17 mouse cellular contexts compared by ENCODE assay signal in the genomic region with DNA sequence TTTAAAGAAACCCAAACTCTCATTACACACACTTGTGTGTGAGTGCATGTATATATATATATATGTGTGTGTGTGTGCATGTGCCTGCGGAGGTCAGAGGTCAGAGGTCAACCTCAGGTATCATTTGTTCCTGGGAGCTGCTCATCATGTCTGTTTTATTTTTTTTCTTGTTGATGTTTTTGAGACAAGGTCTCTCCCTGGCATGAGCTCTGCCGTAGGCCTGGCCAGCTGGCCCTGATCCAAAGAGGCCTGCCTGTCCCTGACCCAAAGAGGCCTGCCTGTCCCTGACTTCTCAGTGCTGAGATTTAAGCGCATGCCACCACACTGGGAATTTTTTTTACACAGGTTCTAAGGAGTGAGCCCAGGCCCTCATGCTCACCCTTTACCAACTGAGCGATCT. TPM values are rescaled to one million over a fixed set of nuclear protein-coding genes. Genes with fewer than 3 reads are reported as not detected.
DNase-seq lines count a peak whose midpoint lies in the region; ATAC-seq and TF ChIP-seq lines count a peak whose summit lies in the region.
"Had no signal": no experiment of that assay in that cellular context is flagged by ENCODE, and none has a peak within 500 bp of the region (broad histone marks: within the 10 kb centered on the region; RNA-seq: fewer than 3 reads in every experiment).

No protein-coding gene starts in this region.

- no peaks in the 10 kb centered on the region for H3K27me3 ChIP-seq in hindbrain, postnatal 0 days (ENCODE audit: insufficient read depth, low read length)
- H3K27me3 ChIP-seq in hindbrain, embryonic 16.5 days (replicated peaks; ENCODE audit: control insufficient read depth, insufficient read depth, low read length) = no peaks in the 10 kb centered on the region
- H3K27me3 ChIP-seq in neural tube, embryonic 14.5 days (ENCODE audit: control insufficient read depth, insufficient read depth, low read length) = no peaks in the 10 kb centered on the region
- H3K27me3 ChIP-seq in forebrain, embryonic 13.5 days = no peaks in the 10 kb centered on the region
- H3K27me3 ChIP-seq: hindbrain, embryonic 13.5 days had no signal

- DNase-seq in hindbrain, postnatal 0 days (ENCODE audit: low spot score) = peak; percentile 35
- no peak for DNase-seq in neural tube, embryonic 10.5 days (ENCODE audit: extremely low spot score, low spot score)
- peak; percentile 31 to 56 for DNase-seq in adrenal gland, postnatal 4 days (ENCODE audit: low spot score in 2 of 2)
- peak; percentile 65 for DNase-seq in ovary, postnatal 36 days (ENCODE audit: low spot score)
- DNase-seq: gastrocnemius, adult 2 months; right cerebral cortex, adult 18-20 months had no signal

- no peak overlapping the region for H3K4me2 ChIP-seq in hindbrain, postnatal 0 days (ENCODE audit: low read depth, low read length)
- H3K4me2 ChIP-seq in hindbrain, embryonic 16.5 days (ENCODE audit: low read length) = no peak overlapping the region
- H3K4me2 ChIP-seq in neural tube, embryonic 14.5 days (ENCODE audit: low read depth, low read length) = no peak overlapping the region
- H3K4me2 ChIP-seq in forebrain, embryonic 13.5 days = no peak overlapping the region
- H3K4me2 ChIP-seq: hindbrain, embryonic 13.5 days had no signal

- no peak overlapping the region for H3K9ac ChIP-seq in hindbrain, postnatal 0 days (replicated peaks; ENCODE audit: low read length)
- H3K9ac ChIP-seq in hindbrain, embryonic 16.5 days (ENCODE audit: low read depth, low read length) = no peak overlapping the region
- H3K9ac ChIP-seq in neural tube, embryonic 14.5 days (replicated peaks; ENCODE audit: low read depth, low read length) = no peak overlapping the region
- H3K9ac ChIP-seq in forebrain, embryonic 13.5 days = no peak overlapping the region
- H3K9ac ChIP-seq: hindbrain, embryonic 13.5 days had no signal

- H3K4me3 ChIP-seq in hindbrain, postnatal 0 days (ENCODE audit: low read length) = no peak overlapping the region
- no peak overlapping the region for H3K4me3 ChIP-seq in hindbrain, embryonic 16.5 days (ENCODE audit: low read length)
- H3K4me3 ChIP-seq in neural tube, embryonic 14.5 days (ENCODE audit: low read depth, low read length) = no peak overlapping the region
- H3K4me3 ChIP-seq in forebrain, embryonic 13.5 days = no peak overlapping the region
- H3K4me3 ChIP-seq: gastrocnemius, adult 2 months; hindbrain, embryonic 13.5 days; myocyte had no signal

- 68% methylated on average over 4 of the region's 4 CpGs for WGBS in hindbrain, postnatal 0 days
- 83% methylated on average over 4 of the region's 4 CpGs for WGBS in hindbrain, embryonic 16.5 days
- WGBS in neural tube, embryonic 14.5 days = 81% methylated on average over 4 of the region's 4 CpGs
- WGBS in forebrain, embryonic 13.5 days = 87% methylated on average over 4 of the region's 4 CpGs

- H3K4me1 ChIP-seq in hindbrain, postnatal 0 days (ENCODE audit: insufficient read depth, low read length) = no peaks in the 10 kb centered on the region
- H3K4me1 ChIP-seq in hindbrain, embryonic 16.5 days (ENCODE audit: control insufficient read depth, insufficient read depth, low read depth, low read length) = no peaks in the 10 kb centered on the region
- no peaks in the 10 kb centered on the region for H3K4me1 ChIP-seq in neural tube, embryonic 14.5 days (ENCODE audit: control insufficient read depth, insufficient read depth, low read length)
- 0 out of 2 replicates have a peak, but pooled peaks cover 3% of the 10 kb centered on the region for H3K4me1 ChIP-seq in forebrain, embryonic 13.5 days

- no peak overlapping the region for H3K27ac ChIP-seq in hindbrain, postnatal 0 days
- H3K27ac ChIP-seq in hindbrain, embryonic 16.5 days (ENCODE audit: low read depth, low read length) = no peak overlapping the region
- H3K27ac ChIP-seq in neural tube, embryonic 14.5 days (ENCODE audit: low read depth, low read length) = 0 out of 2 replicates have a peak overlapping the region, but pooled peaks have one; percentile 4
- no peak overlapping the region for H3K27ac ChIP-seq in forebrain, embryonic 13.5 days
- H3K27ac ChIP-seq: gastrocnemius, adult 2 months; hindbrain, embryonic 13.5 days had no signal

- ATAC-seq in hindbrain, postnatal 0 days = no peak
- no peak for ATAC-seq in hindbrain, embryonic 16.5 days
- no peak for ATAC-seq in neural tube, embryonic 14.5 days (ENCODE audit: low read depth)
- no peak for ATAC-seq in forebrain, embryonic 13.5 days

- no peaks in the 10 kb centered on the region for H3K9me3 ChIP-seq in hindbrain, postnatal 0 days (ENCODE audit: low read length)
- H3K9me3 ChIP-seq in hindbrain, embryonic 16.5 days (ENCODE audit: control insufficient read depth, low read length) = no peaks in the 10 kb centered on the region
- no peaks in the 10 kb centered on the region for H3K9me3 ChIP-seq in neural tube, embryonic 14.5 days (ENCODE audit: control insufficient read depth, low read length)
- no peaks in the 10 kb centered on the region for H3K9me3 ChIP-seq in forebrain, embryonic 13.5 days (replicated peaks)
- H3K9me3 ChIP-seq: hindbrain, embryonic 13.5 days had no signal

- no peak for TF ChIP-seq CTCF in hindbrain, postnatal 0 days (IDR thresholded peaks at IDR 0.05; ENCODE audit: low read depth)

- no peaks in the 10 kb centered on the region for H3K36me3 ChIP-seq in hindbrain, postnatal 0 days (ENCODE audit: insufficient read depth, low read length)
- H3K36me3 ChIP-seq in hindbrain, embryonic 16.5 days (ENCODE audit: control insufficient read depth, insufficient read depth, low read length) = no peaks in the 10 kb centered on the region
- no peaks in the 10 kb centered on the region for H3K36me3 ChIP-seq in neural tube, embryonic 14.5 days (ENCODE audit: control insufficient read depth, insufficient read depth, low read length)
- no peaks in the 10 kb centered on the region for H3K36me3 ChIP-seq in forebrain, embryonic 13.5 days (ENCODE audit: poor library complexity, severe bottlenecking)
- H3K36me3 ChIP-seq: hindbrain, embryonic 13.5 days had no signal

RNA-seq across cellular contexts. Expression of a gene that starts 24.1 kb away (rescaled TPM):
- total RNA-seq in hindbrain, postnatal 0 days (2014; rRNA removed) = not detected in 2 replicates
- polyA plus RNA-seq in hindbrain, postnatal 0 days (2015; fragmentation: Nextera tagmentation; extraction: Ambion mirVana) = not detected in 2 replicates
- not detected in 2 replicates for polyA plus RNA-seq in hindbrain, embryonic 16.5 days (2015; fragmentation: Nextera tagmentation; extraction: Ambion mirVana)
- not detected in 2 replicates for polyA plus RNA-seq in neural tube, embryonic 14.5 days (2014; fragmentation: Nextera tagmentation; extraction: Ambion mirVana)
- not detected for total RNA-seq in adrenal gland, postnatal 4 days (2021)
- not detected in 2 replicates for polyA plus RNA-seq in forebrain, embryonic 13.5 days (2015; fragmentation: Nextera tagmentation; extraction: Ambion mirVana)
- total RNA-seq: gastrocnemius, adult 2 months; layer of hippocampus, adult 18-20 months; left cerebral cortex, postnatal 25 days; megakaryocyte progenitor cell, adult 5-6 weeks had no signal
- polyA plus RNA-seq: embryonic facial prominence, embryonic 11.5 days; forebrain, embryonic 11.5 days; hindbrain, embryonic 13.5 days; stomach, embryonic 16.5 days had no signal
